Mouse (Mus musculus): ENCODE measurements at regions not wholly inside any gene's neighbourhood (a gene's known extent, or its start where the extent isn't known, plus 50 kb on each side); places are given as distances from the start of the nearest gene placed in this dataset.

- no peak for DNase-seq (ENCODE audit: low spot score)
Measured at GRCm38 (mm10) chr15:6207239-6207638, 92.3 kb upstream of the Dab2 start.

DNA sequence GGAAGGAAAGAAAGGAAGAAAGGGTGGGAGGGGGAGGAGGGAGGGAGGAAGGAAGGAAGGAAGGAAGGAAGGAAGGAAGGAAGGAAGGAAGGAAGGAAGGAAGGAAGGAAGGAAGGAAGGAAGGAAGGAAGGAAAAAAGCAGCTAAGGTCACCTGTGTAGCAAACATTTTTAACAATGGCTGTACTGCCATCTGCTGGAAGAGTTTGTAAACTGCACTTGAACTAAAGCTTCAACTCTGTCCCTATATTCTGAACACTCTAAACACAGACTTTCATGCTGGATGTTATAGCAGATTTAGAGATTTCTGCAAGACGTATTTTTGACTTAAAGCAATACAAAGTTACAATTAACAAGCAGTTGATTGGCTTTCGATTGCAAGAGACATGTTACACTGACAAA is 90.3 kb upstream of the Dab2 start:
- DNase-seq (ENCODE audit: low spot score), result peak; percentile 61

DNA sequence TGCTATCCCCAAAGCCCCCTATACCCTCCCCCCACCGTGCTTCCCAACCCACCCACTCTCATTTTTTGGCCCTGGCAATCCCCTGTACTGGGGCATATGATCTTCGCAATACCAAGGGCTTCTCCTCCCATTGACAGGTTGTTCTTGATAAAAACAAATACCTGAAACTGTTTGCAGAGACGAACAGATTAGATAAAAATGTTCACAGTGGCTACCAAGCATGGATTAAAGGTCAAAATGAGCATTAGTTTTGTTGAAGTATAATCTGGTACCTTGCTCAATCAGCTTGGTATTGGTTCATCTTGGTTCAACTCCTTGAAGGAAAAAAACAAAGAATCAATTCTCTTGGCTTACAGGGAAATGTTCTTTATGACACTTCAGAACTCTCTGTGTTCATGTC is 81.5 kb upstream of the Dab2 start:
- no peak for DNase-seq (ENCODE audit: low spot score)

GRCm38 (mm10) chr15:6225227-6225626 is 74.4 kb upstream of the Dab2 start:
- no peak for DNase-seq (ENCODE audit: low spot score)

- no peak for DNase-seq (ENCODE audit: low spot score)
Measured at GRCm38 (mm10) chr15:6230618-6231017, 69.0 kb upstream of the Dab2 start.

- no peak for DNase-seq (ENCODE audit: low spot score)
Measured at GRCm38 (mm10) chr15:6231308-6232103, 68.1 kb upstream of the Dab2 start.

DNA sequence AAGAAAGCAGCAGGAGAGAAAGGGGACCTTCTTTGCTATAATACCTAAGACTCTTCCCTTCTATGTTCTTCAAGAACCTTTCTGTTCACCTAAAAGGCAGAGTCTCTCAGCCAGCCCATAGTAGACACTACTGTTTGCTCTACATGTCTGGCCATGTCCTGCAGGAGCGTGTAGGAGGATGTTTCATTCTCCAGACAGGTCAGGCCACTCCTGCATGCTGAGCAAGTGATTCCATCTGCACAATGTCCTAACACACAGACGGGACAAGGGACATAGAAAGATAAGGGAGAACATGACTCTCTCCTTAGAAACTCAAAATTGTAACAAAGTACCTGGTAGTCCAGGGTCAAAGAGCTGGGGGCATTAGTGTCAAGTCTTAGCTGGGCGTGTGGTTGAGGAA is 66.0 kb upstream of the Dab2 start:
- no peak for DNase-seq (ENCODE audit: low spot score)

GRCm38 (mm10) chr15:6236583-6236982 is 63.0 kb upstream of the Dab2 start:
- no peak for DNase-seq (ENCODE audit: low spot score)

- DNase-seq (ENCODE audit: low spot score), result no peak
Measured at GRCm38 (mm10) chr15:6237726-6238125, 61.9 kb upstream of the Dab2 start.

DNA sequence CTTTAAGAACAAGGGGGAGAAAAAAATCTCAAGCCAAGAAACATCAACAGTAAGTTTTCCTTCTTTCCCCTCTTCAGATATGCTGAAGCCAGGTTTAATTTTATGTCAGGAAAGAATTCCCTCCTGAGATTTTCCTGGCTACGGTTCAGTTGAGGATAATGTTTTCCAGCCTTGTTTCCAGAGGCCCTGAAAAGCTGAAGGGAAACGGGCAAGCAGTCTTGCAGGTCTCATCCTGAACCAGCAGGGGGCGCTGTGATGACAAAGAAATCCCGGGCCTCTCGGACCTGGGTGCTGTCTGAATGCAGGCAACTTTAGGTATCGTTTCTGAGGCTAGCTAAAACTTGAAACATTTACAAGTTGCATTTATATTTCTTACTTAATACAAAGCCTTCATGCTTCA is 61.5 kb upstream of the Dab2 start:
- peak; percentile 88 for DNase-seq (ENCODE audit: low spot score)

GRCm38 (mm10) chr15:6238755-6239154 is 60.8 kb upstream of the Dab2 start:
- no peak for DNase-seq (ENCODE audit: low spot score)

- DNase-seq (ENCODE audit: low spot score), result no peak
Measured at GRCm38 (mm10) chr15:6242132-6242531, 57.5 kb upstream of the Dab2 start.

DNA sequence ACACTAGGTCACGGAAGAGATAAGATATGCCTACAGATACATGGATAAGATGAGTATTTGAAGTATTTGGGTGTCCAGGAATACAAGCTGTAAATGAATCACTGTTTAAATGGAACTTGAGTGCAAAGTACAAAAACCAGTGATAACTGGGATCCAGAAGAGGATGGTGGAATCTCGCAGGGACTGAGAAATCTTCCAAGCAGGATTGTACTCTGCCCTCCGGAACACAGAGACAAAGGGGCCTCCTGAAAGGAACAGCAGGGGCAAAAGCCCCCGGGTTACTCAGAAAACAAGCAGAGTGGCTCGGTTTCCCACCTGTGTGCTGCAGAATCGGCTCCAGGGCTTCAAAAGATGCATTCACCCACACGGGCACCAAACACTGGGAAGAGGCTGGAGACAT is 55.2 kb upstream of the Dab2 start:
- no peak for DNase-seq (ENCODE audit: low spot score)

GRCm38 (mm10) chr15:6245950-6246894 is 53.4 kb upstream of the Dab2 start:
- DNase-seq (ENCODE audit: low spot score), result no peak

DNA sequence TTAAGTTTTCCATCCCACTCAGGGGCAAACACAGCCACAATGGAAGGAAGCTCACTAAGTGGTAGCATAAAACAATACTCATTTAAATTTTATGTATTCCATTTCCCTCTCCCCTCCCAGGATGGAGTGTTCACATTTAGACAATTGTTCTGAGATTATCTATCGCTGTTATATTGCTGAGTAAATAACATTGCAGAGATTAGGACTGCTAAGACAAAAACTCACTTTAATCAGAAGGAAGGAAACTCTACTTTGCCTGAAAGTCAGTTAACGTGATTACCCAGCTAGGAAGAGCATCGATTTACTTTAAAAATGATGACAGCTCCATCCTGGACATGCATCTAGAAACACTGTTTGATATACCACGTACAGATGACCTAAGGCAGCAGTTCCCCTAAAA is 51.1 kb upstream of the Dab2 start:
- DNase-seq (ENCODE audit: low spot score), result no peak
